In genomic region chr5:107896265-107896664, GRCm38 (mm10) we compare ENCODE assay signal across 25 mouse cellular contexts.
"Had no signal": no experiment of that assay in that cellular context is flagged by ENCODE, and none has a peak within 500 bp of the region (broad histone marks: within the 10 kb centered on the region; RNA-seq: fewer than 3 reads in every experiment).

No protein-coding gene starts in this region.

- H3K27me3 ChIP-seq: heart, embryonic 15.5 days; hindbrain, embryonic 13.5 days; hindbrain, embryonic 15.5 days; limb, embryonic 13.5 days; limb, embryonic 15.5 days had no signal

- ATAC-seq: hindbrain, postnatal 0 days; intestine, embryonic 16.5 days; liver, embryonic 12.5 days had no signal

- H3K4me1 ChIP-seq: heart, embryonic 13.5 days; heart, embryonic 15.5 days; kidney, embryonic 15.5 days; limb, embryonic 15.5 days had no signal

- DNase-seq: gastrocnemius, postnatal 14 days; gastrocnemius, postnatal 36 days; heart, adult 18-20 months; heart, postnatal 14 days; heart, postnatal 36 days; kidney, adult 11 months; kidney, adult 2 months; kidney, adult 9 months; kidney, postnatal 14 days; kidney, postnatal 36 days; layer of hippocampus, adult 9-11 months; layer of hippocampus, postnatal 36 days; left cerebral cortex, postnatal 4 days had no signal

- H3K4me3 ChIP-seq: heart, embryonic 13.5 days; heart, embryonic 15.5 days; hindbrain, embryonic 13.5 days; hindbrain, embryonic 15.5 days; kidney, embryonic 15.5 days; limb, embryonic 13.5 days; limb, embryonic 15.5 days; liver, embryonic 12.5 days had no signal

- H3K27ac ChIP-seq: heart, embryonic 13.5 days; heart, embryonic 15.5 days; hindbrain, embryonic 13.5 days; hindbrain, embryonic 15.5 days; hindbrain, postnatal 0 days; kidney, embryonic 15.5 days; kidney, postnatal 0 days; limb, embryonic 13.5 days; limb, embryonic 15.5 days; liver, embryonic 12.5 days; liver, embryonic 14.5 days had no signal
